Mouse (Mus musculus): ENCODE results near the gene Tshz2.

Gene Tshz2

GRCm38 (mm10) chr2:170104396-170104795, 471.6 kb downstream of the Tshz2 start:
- DNase-seq (ENCODE audit: low spot score in 2 of 2), result no peak

GRCm38 (mm10) chr2:170106000-170106399, 473.2 kb downstream of the Tshz2 start:
- no peak for DNase-seq (ENCODE audit: low spot score in 2 of 2)

- no peak for DNase-seq (ENCODE audit: low spot score in 2 of 2)
Measured at GRCm38 (mm10) chr2:170107791-170108190, 475.0 kb downstream of the Tshz2 start.

GRCm38 (mm10) chr2:170109528-170109927, 476.7 kb downstream of the Tshz2 start:
- DNase-seq (ENCODE audit: low spot score in 2 of 2), result no peak

GRCm38 (mm10) chr2:170110306-170110705, 477.5 kb downstream of the Tshz2 start:
- DNase-seq (ENCODE audit: low spot score in 2 of 2), result no peak

GRCm38 (mm10) chr2:170116704-170117281, 484.0 kb downstream of the Tshz2 start:
- peak in 1 of 2 experiments; percentile 88 for DNase-seq (ENCODE audit: low spot score in 2 of 2)

GRCm38 (mm10) chr2:170120139-170121027, 487.6 kb downstream of the Tshz2 start:
- no peak for DNase-seq (ENCODE audit: low spot score in 2 of 2)
